Mouse (Mus musculus) right cerebral cortex, postnatal 36 days (tissue): ENCODE measurements around the gene Ankrd49.

Experiments
- DNase-seq, 2 experiments: peaks; one replicate each; pipeline ENCODE4 v3.0.0; 2022; ENCODE audit warnings: low spot score in 2 of 2, mixed read lengths in 1 of 2

Ankrd49 gene

GRCm38 (mm10) chr9:14740151-14740924 is 44.3 kb downstream of the Ankrd49 start, which contains the start of gene Piwil4:
Gene Piwil4 (minus strand): TSS chr9:14740733.
- DNase-seq = no peak

GRCm38 (mm10) chr9:14739498-14740150 is 45.0 kb downstream of the Ankrd49 start:
- no peak for DNase-seq

- DNase-seq = no peak
These were observed 53.6 kb downstream of the Ankrd49 start for GRCm38 (mm10) chr9:14730941-14731541.
